Mouse (Mus musculus): Measurements from ENCODE around the gene Sarnp.

DNA sequence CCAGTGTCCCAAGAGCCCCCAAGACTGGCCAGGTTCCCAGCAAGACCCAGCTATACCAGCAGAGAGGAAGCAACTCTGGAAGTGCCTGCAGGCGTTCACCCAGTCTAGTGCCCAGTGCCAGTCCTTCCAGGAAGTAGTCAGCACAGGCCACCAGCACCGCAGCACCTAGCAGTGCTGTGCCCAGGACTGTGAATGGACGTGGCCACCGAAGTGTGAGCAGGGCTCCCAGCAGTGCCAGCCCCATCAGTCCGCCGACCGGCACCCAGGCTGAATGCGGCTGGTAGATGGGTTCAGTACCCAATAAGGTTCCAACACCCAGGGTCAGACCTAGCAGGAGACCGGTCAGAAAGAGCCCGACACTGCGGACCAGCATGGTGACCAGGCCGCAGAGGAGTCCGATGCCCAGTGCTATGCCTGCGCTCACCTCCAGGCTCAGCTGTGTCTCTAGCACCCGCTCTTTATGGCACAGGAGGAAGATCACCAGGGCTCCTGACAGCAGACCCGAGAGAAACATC is 15.1 kb upstream of the Sarnp start:
- TF ChIP-seq CTCF (IDR thresholded peaks at IDR 0.05; ENCODE audit: low read depth) = no peak
- TF ChIP-seq EP300 (IDR thresholded peaks at IDR 0.05; ENCODE audit: low read depth) = no peak

All from heart, postnatal 0 days (tissue).